Mouse (Mus musculus) CD4-positive naive resting alpha-beta T cell, adult 57 days (primary cell): ENCODE data around the gene Lyplal1. TPM values are rescaled to one million over a fixed set of nuclear protein-coding genes. Genes with fewer than 3 reads are reported as not detected.

Experiments
- total RNA-seq: library from RNA; stranded (reverse); gene quantifications from one replicate; pipeline ENCODE4 v1.2.4, GENCODE M21; 2023

Lyplal1 gene
- 0.77 TPM for total RNA-seq

GRCm38 (mm10) chr1:186116701-186117488 is at the start of gene Lyplal1:
Gene Lyplal1 (minus strand): TSS chr1:186117310.

